ENCODE assay signal across 8 mouse cellular contexts in genomic region chr7:12479009-12479346, GRCm38 (mm10). TPM values are rescaled to one million over a fixed set of nuclear protein-coding genes. Genes with fewer than 3 reads are reported as not detected.
DNase-seq lines count a peak whose midpoint lies in the region; ATAC-seq and TF ChIP-seq lines count a peak whose summit lies in the region.

No protein-coding gene starts in this region.

- peaks cover 38% of the 10 kb centered on the region for H3K36me3 ChIP-seq in lung, embryonic 15.5 days
- peaks cover 27% of the 10 kb centered on the region for H3K36me3 ChIP-seq in embryonic facial prominence, embryonic 11.5 days (replicated peaks; ENCODE audit: control insufficient read depth, insufficient read depth, low read depth, low read length)
- H3K36me3 ChIP-seq in intestine, postnatal 0 days (ENCODE audit: control insufficient read depth, insufficient read depth): peaks cover 37% of the 10 kb centered on the region

- no peaks in the 10 kb centered on the region for H3K27me3 ChIP-seq in lung, embryonic 15.5 days
- no peaks in the 10 kb centered on the region for H3K27me3 ChIP-seq in embryonic facial prominence, embryonic 11.5 days (ENCODE audit: control insufficient read depth, insufficient read depth, low read length)
- H3K27me3 ChIP-seq in intestine, postnatal 0 days (replicated peaks; ENCODE audit: control insufficient read depth, insufficient read depth, low read length): no peaks in the 10 kb centered on the region

- H3K4me2 ChIP-seq in lung, embryonic 15.5 days: peak overlapping the region; percentile 51
- H3K4me2 ChIP-seq in embryonic facial prominence, embryonic 11.5 days (ENCODE audit: low read depth, low read length): peak overlapping the region; percentile 54
- H3K4me2 ChIP-seq in intestine, postnatal 0 days (replicated peaks; ENCODE audit: low read depth): peak overlapping the region; percentile 69

- H3K27ac ChIP-seq in lung, embryonic 15.5 days: peak overlapping the region; percentile 84; the same call in 1 of the 2 replicates
- H3K27ac ChIP-seq in embryonic facial prominence, embryonic 11.5 days (replicated peaks; ENCODE audit: low read depth, low read length): no peak overlapping the region
- H3K27ac ChIP-seq in intestine, postnatal 0 days (ENCODE audit: low read depth, low read length): no peak overlapping the region
- H3K27ac ChIP-seq in olfactory bulb, adult 2 months (ENCODE audit: insufficient read depth, low read depth, low read length): no peak overlapping the region

- no peaks in the 10 kb centered on the region for H3K4me1 ChIP-seq in lung, embryonic 15.5 days
- no peaks in the 10 kb centered on the region for H3K4me1 ChIP-seq in embryonic facial prominence, embryonic 11.5 days (ENCODE audit: control insufficient read depth, insufficient read depth, low read length)
- H3K4me1 ChIP-seq in intestine, postnatal 0 days (replicated peaks; ENCODE audit: control insufficient read depth, insufficient read depth, low read length): no peaks in the 10 kb centered on the region
- H3K4me1 ChIP-seq in olfactory bulb, adult 2 months (ENCODE audit: control insufficient read depth, insufficient read depth, low read length): no peaks in the 10 kb centered on the region

- peak overlapping the region; percentile 60 for H3K4me3 ChIP-seq in lung, embryonic 15.5 days
- peak overlapping the region; percentile 92 for H3K4me3 ChIP-seq in embryonic facial prominence, embryonic 11.5 days (ENCODE audit: low read depth, low read length)
- peak overlapping the region; percentile 100 for H3K4me3 ChIP-seq in intestine, postnatal 0 days (ENCODE audit: low read depth, low read length)
- peak overlapping the region; percentile 70; the same call in 1 of the 2 replicates for H3K4me3 ChIP-seq in olfactory bulb, adult 2 months (ENCODE audit: insufficient read depth, low read depth, low read length)

- TF ChIP-seq CTCF in intestine, postnatal 0 days (IDR thresholded peaks at IDR 0.05; ENCODE audit: low read depth): no peak
- TF ChIP-seq CTCF in olfactory bulb, adult 2 months (IDR thresholded peaks at IDR 0.05; ENCODE audit: insufficient read depth, low read depth, low read length): no peak

- H3K9me3 ChIP-seq in lung, embryonic 15.5 days: peaks cover 12% of the 10 kb centered on the region; the same call in 1 of the 2 replicates
- no peaks in the 10 kb centered on the region; the same call in none of the 2 replicates for H3K9me3 ChIP-seq in embryonic facial prominence, embryonic 11.5 days (replicated peaks; ENCODE audit: control insufficient read depth, low read length)
- no peaks in the 10 kb centered on the region for H3K9me3 ChIP-seq in intestine, postnatal 0 days (ENCODE audit: control insufficient read depth)

- WGBS in lung, embryonic 15.5 days: 1% methylated on average over 8 of the region's 8 CpGs
- WGBS in embryonic facial prominence, embryonic 11.5 days: 0% methylated on average over 7 of the region's 8 CpGs
- WGBS in intestine, postnatal 0 days: 3% methylated on average over 8 of the region's 8 CpGs
- 0% methylated on average over 8 of the region's 8 CpGs for WGBS in olfactory bulb, adult 2 months

- no peak for TF ChIP-seq POLR2A in olfactory bulb, adult 2 months (IDR thresholded peaks at IDR 0.05; ENCODE audit: insufficient read depth, low read depth, low read length)

- intact Hi-C loops in gastrocnemius, postnatal 36 days (cut with DNase I): loop anchor here (5.0 kb wide), 1 partner anchor 57 kb away; the partner anchor contains the start of gene Zfp551

- DNase-seq in lung, postnatal 4 days: no peak
- DNase-seq in embryonic facial prominence, embryonic 11.5 days (ENCODE audit: low spot score): peak; percentile 37
- DNase-seq in gastrocnemius, postnatal 36 days: no peak
- DNase-seq in kidney, postnatal 14 days: no peak

- peak overlapping the region; percentile 79 for H3K9ac ChIP-seq in lung, embryonic 15.5 days
- H3K9ac ChIP-seq in embryonic facial prominence, embryonic 11.5 days (replicated peaks; ENCODE audit: low read length): peak overlapping the region; percentile 99
- H3K9ac ChIP-seq in intestine, postnatal 0 days (ENCODE audit: low read depth, low read length): peak overlapping the region; percentile 94

- ATAC-seq in lung, embryonic 15.5 days (ENCODE audit: borderline replicate concordance, extremely low read depth, low FRiP score, low TSS enrichment): no peak
- ATAC-seq in embryonic facial prominence, embryonic 11.5 days (replicated peaks; ENCODE audit: insufficient number of reproducible peaks, low FRiP score, low TSS enrichment, low read depth): no peak
- no peak for ATAC-seq in intestine, postnatal 0 days
- no peak for ATAC-seq in megakaryocyte progenitor cell, adult 5-6 weeks (replicated peaks; ENCODE audit: poor library complexity)

RNA-seq across cellular contexts. Expression of gene Zfp606, which starts 0.9 kb away (rescaled TPM):
- polyA plus RNA-seq in lung, embryonic 15.5 days (2015; fragmentation: Nextera tagmentation; extraction: Ambion mirVana): 22.1 and 24.3 TPM in 2 replicates
- polyA plus RNA-seq in embryonic facial prominence, embryonic 11.5 days (2014; fragmentation: Nextera tagmentation; extraction: Ambion mirVana): 44.5 and 45.8 TPM in 2 replicates
- polyA plus RNA-seq in intestine, postnatal 0 days (2015; fragmentation: Nextera tagmentation; extraction: Ambion mirVana): 4.5 and 4.8 TPM in 2 replicates
- not detected in 2 replicates for polyA plus RNA-seq in olfactory bulb, adult 2 months (2012; ENCODE audit: insufficient read depth, insufficient read length, low replicate concordance, missing spikeins)
- 1 to 10 TPM; 4.6 to 4.7 TPM for total RNA-seq in gastrocnemius, postnatal 36 days (2021)
- total RNA-seq in megakaryocyte progenitor cell, adult 5-6 weeks (2015): 11.2 and 12.3 TPM in 2 replicates
- 9.4 and 11.7 TPM in 2 replicates for total RNA-seq in megakaryocyte progenitor cell, adult 5-6 weeks (2017)

RNA-seq across cellular contexts. Expression of gene 2900092C05Rik, which starts 33.3 kb away (rescaled TPM):
- not detected in 2 replicates for polyA plus RNA-seq in lung, embryonic 15.5 days (2015; fragmentation: Nextera tagmentation; extraction: Ambion mirVana)
- polyA plus RNA-seq in embryonic facial prominence, embryonic 11.5 days (2014; fragmentation: Nextera tagmentation; extraction: Ambion mirVana): not detected in 2 replicates
- polyA plus RNA-seq in intestine, postnatal 0 days (2015; fragmentation: Nextera tagmentation; extraction: Ambion mirVana): not detected in 2 replicates
- polyA plus RNA-seq in olfactory bulb, adult 2 months (2012; ENCODE audit: insufficient read depth, insufficient read length, low replicate concordance, missing spikeins): not detected in 2 replicates
- total RNA-seq in gastrocnemius, postnatal 36 days (2021): not detected
- not detected in 2 replicates for total RNA-seq in megakaryocyte progenitor cell, adult 5-6 weeks (2015)
- total RNA-seq in megakaryocyte progenitor cell, adult 5-6 weeks (2017): not detected in 2 replicates

RNA-seq across cellular contexts. Expression of gene Zfp551, which starts 56.4 kb away (rescaled TPM):
- polyA plus RNA-seq in lung, embryonic 15.5 days (2015; fragmentation: Nextera tagmentation; extraction: Ambion mirVana): 3.3 and 3.6 TPM in 2 replicates
- polyA plus RNA-seq in embryonic facial prominence, embryonic 11.5 days (2014; fragmentation: Nextera tagmentation; extraction: Ambion mirVana): 4.1 and 4.2 TPM in 2 replicates
- 2.0 TPM in 2 replicates for polyA plus RNA-seq in intestine, postnatal 0 days (2015; fragmentation: Nextera tagmentation; extraction: Ambion mirVana)
- not detected in 2 replicates for polyA plus RNA-seq in olfactory bulb, adult 2 months (2012; ENCODE audit: insufficient read depth, insufficient read length, low replicate concordance, missing spikeins)
- 1 to 10 TPM; 1.3 to 1.6 TPM for total RNA-seq in gastrocnemius, postnatal 36 days (2021)
- total RNA-seq in megakaryocyte progenitor cell, adult 5-6 weeks (2015): 0.44 and 0.57 TPM in 2 replicates
- 1.9 and 2.0 TPM in 2 replicates for total RNA-seq in megakaryocyte progenitor cell, adult 5-6 weeks (2017)
